8 mouse cellular contexts compared by ENCODE assay signal in genomic region chr7:145030635-145031141, GRCm38 (mm10).
A peak's percentile ranks its signal among the peaks of the same experiment; 100 is the strongest.
DNase-seq lines count a peak whose midpoint lies in the region; ATAC-seq and TF ChIP-seq lines count a peak whose summit lies in the region.

No protein-coding gene starts in this region.

- 0% methylated on average over 22 of the region's 22 CpGs for WGBS in hindbrain, embryonic 13.5 days
- WGBS in lung, postnatal 0 days: 2% methylated on average over 22 of the region's 22 CpGs

- peaks cover 28% of the 10 kb centered on the region for H3K27me3 ChIP-seq in hindbrain, embryonic 13.5 days
- no peaks in the 10 kb centered on the region for H3K27me3 ChIP-seq in lung, postnatal 0 days (replicated peaks; ENCODE audit: insufficient read depth, low read length)

- no peaks in the 10 kb centered on the region for H3K36me3 ChIP-seq in hindbrain, embryonic 13.5 days
- H3K36me3 ChIP-seq in lung, postnatal 0 days (ENCODE audit: insufficient read depth, low read length): no peaks in the 10 kb centered on the region

- no peak for TF ChIP-seq CTCF in lung, postnatal 0 days (IDR thresholded peaks at IDR 0.05)

- H3K9ac ChIP-seq in hindbrain, embryonic 13.5 days: peak overlapping the region; percentile 46
- no peak overlapping the region for H3K9ac ChIP-seq in lung, postnatal 0 days (replicated peaks; ENCODE audit: low read depth)

- peak overlapping the region; percentile 39 for H3K4me3 ChIP-seq in hindbrain, embryonic 13.5 days
- peak overlapping the region; percentile 1; the same call in 1 of the 2 replicates for H3K4me3 ChIP-seq in lung, postnatal 0 days (ENCODE audit: low read depth, low read length)

- peak overlapping the region; percentile 77 for H3K4me2 ChIP-seq in hindbrain, embryonic 13.5 days
- H3K4me2 ChIP-seq in lung, postnatal 0 days (replicated peaks; ENCODE audit: low read depth, low read length): peak overlapping the region; percentile 52

- peaks cover 12% of the 10 kb centered on the region for H3K4me1 ChIP-seq in hindbrain, embryonic 13.5 days (replicated peaks)
- peaks cover 13% of the 10 kb centered on the region for H3K4me1 ChIP-seq in lung, postnatal 0 days (ENCODE audit: insufficient read depth, low read depth, low read length)

- TF ChIP-seq EP300 in lung, postnatal 0 days (IDR thresholded peaks at IDR 0.05): no peak

- peak; percentile 84 for DNase-seq in MN1 (ENCODE audit: low spot score)
- DNase-seq in cerebellum, postnatal 25 days: peak; percentile 62 to 74
- DNase-seq in frontal cortex, postnatal 36 days (ENCODE audit: low spot score in 2 of 2): peak; percentile 78 to 81
- peak; percentile 59 to 65 for DNase-seq in layer of hippocampus, postnatal 25 days (ENCODE audit: extremely low spot score in 1 of 2, low spot score in 1 of 2)
- peak; percentile 71 for DNase-seq in lung, postnatal 0 days (ENCODE audit: low spot score)
- peak; percentile 45 for DNase-seq in ovary, postnatal 14 days (ENCODE audit: low spot score)
- peak; percentile 52 to 58 for DNase-seq in urinary bladder, adult 18-20 months (ENCODE audit: low spot score in 2 of 2)

- no peak overlapping the region for H3K27ac ChIP-seq in hindbrain, embryonic 13.5 days
- no peak overlapping the region for H3K27ac ChIP-seq in lung, postnatal 0 days (ENCODE audit: low read length)

- ATAC-seq in hindbrain, embryonic 13.5 days (ENCODE audit: low FRiP score): peak; percentile 96
- ATAC-seq in lung, postnatal 0 days: peak; percentile 79

- H3K9me3 ChIP-seq in hindbrain, embryonic 13.5 days: no peaks in the 10 kb centered on the region
- no peaks in the 10 kb centered on the region for H3K9me3 ChIP-seq in lung, postnatal 0 days (ENCODE audit: low read length)
